Mouse (Mus musculus) gastrocnemius, adult 2 months (tissue): Measurements from ENCODE around the gene Rhox3c. TPM values are rescaled to one million over a fixed set of nuclear protein-coding genes. Genes with fewer than 3 reads are reported as not detected.
"Not testable (repeated sequence)": the region's sequence is repeated elsewhere in the genome, so short reads cannot be mapped to it uniquely, and the experiment has no call there.

ENCODE experiments used
- DNase-seq: peaks from one replicate; pipeline ENCODE4 v3.0.0; 2022
- H3K27ac ChIP-seq: fragments of 200-600 bp; 2 replicates; pipeline ENCODE4 v1.8.1; 2022; ENCODE audit warnings: mild to moderate bottlenecking
- H3K4me3 ChIP-seq: fragments of 200-600 bp; 2 replicates; pipeline ENCODE4 v1.8.1; 2022; ENCODE audit warnings: mild to moderate bottlenecking, moderate library complexity
- intact Hi-C: fragments of 180-260 bp; cut with DNase I; formaldehyde crosslinking; loops from one replicate; pipeline ENCODE4 v1.15.1; 2025
- long read RNA-seq, 2 experiments: library from polyadenylated mRNA; stranded (forward); transcript quantifications; one replicate each; pipeline ENCODE4 v2.0.0; 2021
- total RNA-seq, 2 experiments: library from RNA; stranded (reverse); gene quantifications; 2 replicates each; pipeline ENCODE4 v1.2.3; 2021

Rhox3c gene
- total RNA-seq, result not detected
- long read RNA-seq, experiment 1, result 0 reads
- long read RNA-seq, experiment 2, result 0 reads

- intact Hi-C loops, DNase-seq: not testable (repeated sequence)
These were observed at the start of gene Rhox3c for GRCm38 (mm10) chrX:37458285-37458684. TSS of gene Rhox3c (plus strand) at chrX:37458585.

GRCm38 (mm10) chrX:37411767-37412166 lies 46.6 kb upstream of the Rhox3c start, which contains the start of gene Rhox2b:
TSS of gene Rhox2b (plus strand) at chrX:37412067.
- H3K27ac ChIP-seq, DNase-seq, H3K4me3 ChIP-seq, intact Hi-C loops: not testable (repeated sequence)

More at GRCm38 (mm10) chrX:37458285-37458684, at the start of gene Rhox3c:
- H3K27ac ChIP-seq, H3K4me3 ChIP-seq: not testable (repeated sequence)

- H3K4me3 ChIP-seq, DNase-seq, intact Hi-C loops, H3K27ac ChIP-seq: not testable (repeated sequence)
These were observed 26.2 kb upstream of the Rhox3c start, which contains the start of gene Rhox4b for GRCm38 (mm10) chrX:37432194-37432593. TSS of gene Rhox4b (plus strand) at chrX:37432494.

- H3K27ac ChIP-seq, DNase-seq, H3K4me3 ChIP-seq, intact Hi-C loops: not testable (repeated sequence)
These were observed 5.0 kb upstream of the Rhox3c start, which contains the start of gene Rhox2c for GRCm38 (mm10) chrX:37453380-37453779. TSS of gene Rhox2c (plus strand) at chrX:37453680.

GRCm38 (mm10) chrX:37480037-37480436 lies 21.7 kb downstream of the Rhox3c start, which contains the start of gene Rhox4c:
TSS of gene Rhox4c (plus strand) at chrX:37480337.
- H3K27ac ChIP-seq, H3K4me3 ChIP-seq, DNase-seq, intact Hi-C loops: not testable (repeated sequence)

- DNase-seq, H3K27ac ChIP-seq, H3K4me3 ChIP-seq, intact Hi-C loops: not testable (repeated sequence)
These were observed 55.7 kb downstream of the Rhox3c start, which contains the start of gene Rhox4d for GRCm38 (mm10) chrX:37514059-37514458. TSS of gene Rhox4d (plus strand) at chrX:37514359.

Other genes with a start within 250 kb of the Rhox3c start
- gene Gm9, start 247.5 kb upstream of the Rhox3c start, total RNA-seq, result not detected
- gene Rhox1, start 236.3 kb upstream of the Rhox3c start, total RNA-seq, result not detected
- not detected for gene Rhox2a, start 213.6 kb upstream of the Rhox3c start, total RNA-seq
- not detected for gene Rhox3a, start 208.7 kb upstream of the Rhox3c start, total RNA-seq
- gene Rhox4a, start 193.2 kb upstream of the Rhox3c start, total RNA-seq, result not detected
- not detected for gene Rhox3a2, start 78.6 kb upstream of the Rhox3c start, total RNA-seq
- not detected for gene Rhox4a2, start 67.7 kb upstream of the Rhox3c start, total RNA-seq
- not detected for gene Rhox2b, start 46.5 kb upstream of the Rhox3c start, total RNA-seq
- not detected for gene Rhox4b, start 26.1 kb upstream of the Rhox3c start, total RNA-seq
- not detected for gene Rhox2c, start 4.9 kb upstream of the Rhox3c start, total RNA-seq
- not detected for gene Rhox4c, start 21.8 kb downstream of the Rhox3c start, total RNA-seq
- not detected for gene Rhox2d, start 34.8 kb downstream of the Rhox3c start, total RNA-seq
- not detected for gene Rhox4d, start 55.8 kb downstream of the Rhox3c start, total RNA-seq
- not detected for gene Rhox2e, start 71.9 kb downstream of the Rhox3c start, total RNA-seq
- not detected for gene Rhox3e, start 83.4 kb downstream of the Rhox3c start, total RNA-seq
- gene Rhox4e, start 98.8 kb downstream of the Rhox3c start, total RNA-seq, result not detected
- not detected for gene Rhox2f, start 112.8 kb downstream of the Rhox3c start, total RNA-seq
- gene Rhox3f, start 122.4 kb downstream of the Rhox3c start, total RNA-seq, result not detected
- not detected for gene Rhox4f, start 149.1 kb downstream of the Rhox3c start, total RNA-seq
- not detected for gene Rhox3g, start 170.0 kb downstream of the Rhox3c start, total RNA-seq
- not detected for gene Rhox2g, start 184.9 kb downstream of the Rhox3c start, total RNA-seq
- not detected for gene Rhox4g, start 192.7 kb downstream of the Rhox3c start, total RNA-seq
- not detected for gene Rhox3h, start 210.2 kb downstream of the Rhox3c start, total RNA-seq
- not detected for gene Rhox2h, start 214.7 kb downstream of the Rhox3c start, total RNA-seq